In the genomic region with DNA sequence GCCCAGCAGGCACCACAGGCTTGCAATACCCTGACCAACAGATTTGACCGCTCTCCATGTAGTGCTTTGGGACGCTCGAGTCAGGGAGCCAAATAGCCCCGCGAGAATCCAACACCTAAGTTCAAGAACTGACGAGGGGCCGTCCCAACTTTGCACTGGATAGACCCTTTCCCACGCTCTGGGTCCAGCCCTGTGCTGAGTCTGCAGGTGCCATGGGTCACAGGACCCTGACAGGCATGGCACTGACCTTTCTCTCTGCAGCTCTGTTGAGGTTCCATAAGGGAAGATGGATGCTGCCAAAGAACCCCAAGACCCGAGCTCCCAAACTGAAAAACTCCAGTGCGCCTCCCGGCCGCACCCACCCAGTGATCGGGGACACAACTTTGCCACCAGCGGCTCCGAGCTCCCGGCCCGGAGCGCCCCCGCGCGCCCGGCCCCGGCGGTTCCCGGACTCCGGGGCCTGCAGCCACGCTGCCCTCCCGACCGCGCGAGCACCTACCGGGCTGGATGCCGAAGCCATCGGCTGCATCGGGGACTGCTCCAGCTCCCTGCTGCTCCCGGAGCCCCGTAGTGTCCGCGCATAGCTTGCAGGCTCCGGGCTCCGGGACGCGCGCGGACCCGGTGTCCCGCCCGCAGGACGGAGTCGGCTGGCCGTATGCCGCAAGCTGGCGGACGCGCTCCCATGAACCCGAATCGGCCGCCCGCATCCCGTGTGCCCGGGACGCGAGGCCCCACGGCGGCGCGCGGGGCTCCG, we compare ENCODE assay signal across 8 mouse cellular contexts. TPM values are rescaled to one million over a fixed set of nuclear protein-coding genes. Genes with fewer than 3 reads are reported as not detected.
DNase-seq lines count a peak whose midpoint lies in the region; ATAC-seq and TF ChIP-seq lines count a peak whose summit lies in the region.

No protein-coding gene starts in this region.

- intact Hi-C loops in left cerebral cortex, adult 2 months (cut with DNase I): loop anchor here (2.0 to 5.0 kb wide), 2 partner anchors 56 to 86 kb away; no protein-coding TSS in a partner anchor

- H3K27ac ChIP-seq in hindbrain, embryonic 15.5 days (replicated peaks): peak overlapping the region; percentile 64
- H3K27ac ChIP-seq in left cerebral cortex, adult 2 months: peak overlapping the region; percentile 16; the same call in 1 of the 2 replicates

- TF ChIP-seq CTCF in left cerebral cortex, adult 2 months (IDR thresholded peaks at IDR 0.05): peak; percentile 53

- peak; percentile 60 for ATAC-seq in hindbrain, embryonic 15.5 days (ENCODE audit: low FRiP score, low read depth)
- ATAC-seq in activated CD4-positive, CD25-positive, alpha-beta regulatory T cell, adult 4 months: no peak

- no peaks in the 10 kb centered on the region for H3K9me3 ChIP-seq in hindbrain, embryonic 15.5 days

- DNase-seq in adrenal gland, adult 18-20 months (ENCODE audit: low spot score in 2 of 2): peak; percentile 68 to 69
- DNase-seq in cerebellum, adult 9-11 months: peak; percentile 74
- peak; percentile 74 for DNase-seq in gastrocnemius, postnatal 10 days
- DNase-seq in left cerebral cortex, adult 2 months (ENCODE audit: extremely low spot score in 1 of 2, low spot score in 2 of 2): peak; percentile 61 to 71
- peak; percentile 75 for DNase-seq in lung, postnatal 14 days
- peak; percentile 23 to 46 for DNase-seq in right cerebral cortex, adult 2 months (ENCODE audit: low spot score in 2 of 2)

- peaks cover 26% of the 10 kb centered on the region for H3K4me1 ChIP-seq in hindbrain, embryonic 15.5 days (replicated peaks)

- WGBS in hindbrain, embryonic 15.5 days: 1% methylated on average over 69 of the region's 69 CpGs

- H3K4me3 ChIP-seq in hindbrain, embryonic 15.5 days: peak overlapping the region; percentile 69
- peak overlapping the region; percentile 79 for H3K4me3 ChIP-seq in left cerebral cortex, adult 2 months

- H3K36me3 ChIP-seq in hindbrain, embryonic 15.5 days: no peaks in the 10 kb centered on the region

- H3K9ac ChIP-seq in hindbrain, embryonic 15.5 days: peak overlapping the region; percentile 68

- peak overlapping the region; percentile 99 for H3K4me2 ChIP-seq in hindbrain, embryonic 15.5 days

- 0 out of 2 replicates have a peak, but pooled peaks cover 8% of the 10 kb centered on the region for H3K27me3 ChIP-seq in hindbrain, embryonic 15.5 days

RNA-seq across cellular contexts. Expression of a gene that starts 0.5 kb away (rescaled TPM):
- 10 to 100 TPM; 11.1 to 18.6 TPM for total RNA-seq in adrenal gland, adult 18-20 months (2021)
- total RNA-seq in gastrocnemius, postnatal 10 days (2021): 1 to 10 TPM; 7.1 to 10.0 TPM
- polyA plus RNA-seq in hindbrain, embryonic 15.5 days (2015; fragmentation: Nextera tagmentation; extraction: Ambion mirVana): 27.8 and 29.7 TPM in 2 replicates
- 10 to 100 TPM; 82.9 to 90.9 TPM for total RNA-seq in left cerebral cortex, adult 2 months (2021)
- polyA plus RNA-seq in activated CD4-positive, CD25-positive, alpha-beta regulatory T cell, adult 4 months (2017; shearing (Covaris generic)): not detected

Comparison
In these comparisons a context has a peak if more than half of its experiments do, and no peak if none do; other contexts are left out.
1. RNA of a gene that starts 0.5 kb away (total RNA-seq): 82.9 to 90.9 TPM in left cerebral cortex, adult 2 months; 11.1 to 18.6 TPM in adrenal gland, adult 18-20 months and 7.1 to 10.0 TPM in gastrocnemius, postnatal 10 days; every median in the first group is over 4 times any median in the second.
2. Peak in every context shown above with its lines, with median percentiles within 50 percentile points of each other: DNase-seq.